Mouse (Mus musculus) bone marrow macrophage, adult 2 months (primary cell): ENCODE data around the gene Dync1li1.

ENCODE experiments used
- CTCF ChIP-seq: IDR thresholded peaks from 2 replicates; pipeline ENCODE4 v1.5.1; 2012; ENCODE audit warnings: low read depth, mild to moderate bottlenecking, low read length, moderate library complexity
- POLR2A ChIP-seq: IDR thresholded peaks from 2 replicates; pipeline ENCODE4 v1.6.1; 2012; ENCODE audit warnings: mild to moderate bottlenecking, low read depth, low read length, borderline replicate concordance

- no peak for TF ChIP-seq POLR2A
- TF ChIP-seq CTCF, result no peak
Observed at GRCm38 (mm10) chr9:114656701-114657100, 31.9 kb upstream of the Dync1li1 start.
